Mouse (Mus musculus) heart, postnatal 0 days (tissue): Measurements from ENCODE around the gene Acyp1.

Source experiments
- CTCF ChIP-seq: IDR thresholded peaks from 2 replicates; pipeline ENCODE4 v1.5.1; 2016; ENCODE audit warnings: antibody characterized with exemption, control low read depth, low read depth
- EP300 ChIP-seq: IDR thresholded peaks from 2 replicates; pipeline ENCODE4 v1.6.1; 2016; ENCODE audit warnings: antibody characterized with exemption, low read depth

DNA sequence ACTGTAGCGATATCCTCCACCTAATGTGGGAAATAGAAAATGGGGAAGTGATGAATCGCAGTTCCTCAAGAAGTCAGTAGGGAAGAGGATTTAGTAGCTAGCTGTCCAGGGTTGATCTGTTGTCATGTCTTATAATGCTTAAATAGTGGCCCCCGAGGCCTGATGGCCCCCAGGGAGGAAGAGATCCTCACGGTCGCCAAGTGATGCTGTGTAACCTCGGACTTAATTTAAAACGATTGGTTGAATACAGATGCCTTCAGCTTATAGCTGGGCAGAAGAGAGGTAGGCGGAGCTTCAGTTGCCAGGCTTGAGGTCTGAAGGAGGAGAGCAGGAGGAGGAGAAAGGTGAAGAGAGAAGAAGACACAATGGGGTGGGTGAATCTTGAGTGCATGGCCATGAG, 3.9 kb downstream of the Acyp1 start:
- TF ChIP-seq CTCF (no peak), EP300 (no peak)
